In genomic region chr2:14874281-14875037, GRCm38 (mm10) we compare ENCODE assay signal across 9 mouse cellular contexts.
DNase-seq lines count a peak whose midpoint lies in the region; ATAC-seq and TF ChIP-seq lines count a peak whose summit lies in the region.
"Had no signal": no experiment of that assay in that cellular context is flagged by ENCODE, and none has a peak within 500 bp of the region (broad histone marks: within the 10 kb centered on the region; RNA-seq: fewer than 3 reads in every experiment).

No protein-coding gene starts in this region.

- no peaks in the 10 kb centered on the region for H3K27me3 ChIP-seq in forebrain, embryonic 13.5 days
- no peaks in the 10 kb centered on the region for H3K27me3 ChIP-seq in intestine, embryonic 15.5 days (replicated peaks)

- peak overlapping the region; percentile 52 for H3K4me2 ChIP-seq in forebrain, embryonic 13.5 days
- peak overlapping the region; percentile 59; the same call in 1 of the 2 replicates for H3K4me2 ChIP-seq in intestine, embryonic 15.5 days (replicated peaks)

- no peak overlapping the region for H3K27ac ChIP-seq in forebrain, embryonic 13.5 days
- no peak overlapping the region for H3K27ac ChIP-seq in intestine, embryonic 15.5 days
- H3K27ac ChIP-seq in olfactory bulb, adult 2 months (ENCODE audit: insufficient read depth, low read depth, low read length), result peak overlapping the region; percentile 61
- H3K27ac ChIP-seq: macrophage had no signal

- no peak for TF ChIP-seq POLR2A in olfactory bulb, adult 2 months (IDR thresholded peaks at IDR 0.05; ENCODE audit: insufficient read depth, low read depth, low read length)

- H3K9ac ChIP-seq in forebrain, embryonic 13.5 days, result no peak overlapping the region
- H3K9ac ChIP-seq in intestine, embryonic 15.5 days, result no peak overlapping the region

- H3K36me3 ChIP-seq in forebrain, embryonic 13.5 days (ENCODE audit: poor library complexity, severe bottlenecking), result no peaks in the 10 kb centered on the region
- no peaks in the 10 kb centered on the region for H3K36me3 ChIP-seq in intestine, embryonic 15.5 days

- 46% methylated on average over 13 of the region's 13 CpGs for WGBS in forebrain, embryonic 13.5 days
- 34% methylated on average over 13 of the region's 13 CpGs for WGBS in intestine, embryonic 15.5 days
- WGBS in olfactory bulb, adult 2 months, result 54% methylated on average over 13 of the region's 13 CpGs

- H3K4me3 ChIP-seq in forebrain, embryonic 13.5 days, result no peak overlapping the region
- H3K4me3 ChIP-seq in intestine, embryonic 15.5 days (replicated peaks), result no peak overlapping the region
- peak overlapping the region; percentile 30 for H3K4me3 ChIP-seq in olfactory bulb, adult 2 months (ENCODE audit: insufficient read depth, low read depth, low read length)

- peak; percentile 27 to 53 for DNase-seq in left cerebral cortex, adult 18-20 months (ENCODE audit: low spot score in 2 of 2)
- no peak for DNase-seq in left cerebral cortex, postnatal 4 days
- no peak for DNase-seq in embryo, embryonic 11 days
- DNase-seq in urinary bladder, postnatal 25 days (ENCODE audit: low spot score), result no peak
- DNase-seq in spleen, postnatal 10 days (ENCODE audit: low spot score in 2 of 2), result no peak

- 0 out of 2 replicates have a peak, but pooled peaks have one; percentile 7 for ATAC-seq in forebrain, embryonic 13.5 days
- ATAC-seq in intestine, embryonic 15.5 days, result no peak

- intact Hi-C loops in left cerebral cortex, postnatal 4 days (cut with DNase I), result no loop called here

- no peaks in the 10 kb centered on the region for H3K9me3 ChIP-seq in forebrain, embryonic 13.5 days (replicated peaks)
- no peaks in the 10 kb centered on the region for H3K9me3 ChIP-seq in intestine, embryonic 15.5 days

- no peak for TF ChIP-seq CTCF in olfactory bulb, adult 2 months (IDR thresholded peaks at IDR 0.05; ENCODE audit: insufficient read depth, low read depth, low read length)

- peaks cover 17% of the 10 kb centered on the region for H3K4me1 ChIP-seq in forebrain, embryonic 13.5 days
- H3K4me1 ChIP-seq in intestine, embryonic 15.5 days (replicated peaks), result 0 out of 2 replicates have a peak, but pooled peaks cover 3% of the 10 kb centered on the region
- peaks cover 3% of the 10 kb centered on the region; the same call in 1 of the 2 replicates for H3K4me1 ChIP-seq in olfactory bulb, adult 2 months (ENCODE audit: control insufficient read depth, insufficient read depth, low read length)

Comparison
In these comparisons a context has a peak if more than half of its experiments do, and no peak if none do; other contexts are left out.
1. DNase-seq: peak in left cerebral cortex, adult 18-20 months (2 of 2); none in left cerebral cortex, postnatal 4 days (single experiment), embryo, embryonic 11 days (single experiment), urinary bladder, postnatal 25 days (single experiment) and spleen, postnatal 10 days (0 of 2).